Mouse (Mus musculus) kidney, postnatal 10 days (tissue): ENCODE measurements around the gene Dytn.
"Not testable (repeated sequence)": the region's sequence is repeated elsewhere in the genome, so short reads cannot be mapped to it uniquely, and the experiment has no call there.

Source experiments
- DNase-seq: peaks from one replicate; pipeline ENCODE4 v3.0.0; 2021; ENCODE audit warnings: mixed read lengths

The Dytn gene

DNA sequence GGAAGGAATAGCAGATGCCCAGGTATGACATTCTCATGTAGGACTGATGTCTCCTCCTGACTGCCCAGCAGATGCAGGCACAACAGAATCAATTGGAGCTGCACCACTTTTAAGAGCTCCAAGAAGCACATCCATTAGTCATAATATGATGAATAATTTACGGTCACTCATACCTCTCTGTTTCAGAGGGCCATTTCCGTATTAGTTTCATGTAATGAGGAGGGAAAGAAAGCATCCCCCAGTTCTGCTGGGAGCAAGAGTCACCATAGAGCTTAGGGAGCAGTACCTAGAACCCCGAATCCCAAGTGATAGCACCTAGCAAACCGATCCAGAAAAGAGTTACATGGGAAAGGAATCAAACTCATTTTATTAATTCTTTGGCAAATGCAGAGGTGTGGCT, at the start of gene Dytn:
Gene Dytn, minus strand, starts transcription at position 101 of the 400 bp plus-strand sequence.
- DNase-seq: no peak

DNA sequence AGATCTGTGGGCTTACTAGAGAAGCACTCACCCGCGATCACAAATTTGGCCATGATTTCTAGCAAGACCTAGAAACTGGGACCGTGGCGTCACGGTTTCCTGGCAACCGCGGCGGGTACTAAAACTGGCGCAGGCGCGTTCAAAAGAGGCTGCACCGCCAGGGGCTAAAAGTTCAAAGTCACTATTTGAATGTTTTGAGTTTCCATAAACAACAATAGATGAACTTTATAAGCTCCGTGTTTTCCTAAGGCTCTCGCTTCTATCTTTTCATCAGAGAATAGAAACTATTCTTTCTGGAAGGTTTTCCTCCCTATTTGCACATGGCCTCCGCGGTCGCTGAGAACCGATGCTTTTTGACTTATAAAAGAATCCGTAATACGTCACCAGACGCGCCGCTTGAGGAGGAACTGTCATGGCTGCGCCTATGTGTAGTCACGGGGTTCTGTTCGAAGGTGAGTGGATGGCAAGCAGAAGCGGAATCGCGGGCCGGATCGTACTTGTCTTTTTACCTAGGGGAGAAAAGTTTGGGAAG, 43.6 kb upstream of the Dytn start, which contains the start of the genes Mdh1b and Fastkd2:
Gene Mdh1b, minus strand, starts transcription at position 79 of the 532 bp plus-strand sequence.
Gene Fastkd2, plus strand, starts transcription at position 375 of the 532 bp plus-strand sequence.
- DNase-seq: peak; percentile 93

DNA sequence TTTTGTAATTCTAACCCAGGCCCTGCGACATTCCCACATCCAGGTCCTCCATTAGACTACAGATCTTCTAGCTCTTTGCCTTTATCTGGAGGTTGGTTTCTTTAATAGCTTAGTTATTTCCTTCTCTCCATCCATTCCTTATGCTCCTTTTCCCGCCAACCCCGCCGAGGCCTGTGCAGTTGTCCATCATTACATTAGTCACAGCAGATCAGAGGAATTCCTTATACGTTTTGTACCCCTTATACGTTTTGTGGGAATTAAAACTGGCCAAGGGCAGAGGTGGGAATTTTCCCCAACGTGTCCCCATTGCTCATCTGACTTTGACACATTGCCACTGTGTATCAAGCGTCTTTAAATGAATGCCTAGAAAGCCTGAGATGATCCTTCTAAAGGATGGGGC, 43.1 kb upstream of the Dytn start:
- peak; percentile 7 for DNase-seq

DNA sequence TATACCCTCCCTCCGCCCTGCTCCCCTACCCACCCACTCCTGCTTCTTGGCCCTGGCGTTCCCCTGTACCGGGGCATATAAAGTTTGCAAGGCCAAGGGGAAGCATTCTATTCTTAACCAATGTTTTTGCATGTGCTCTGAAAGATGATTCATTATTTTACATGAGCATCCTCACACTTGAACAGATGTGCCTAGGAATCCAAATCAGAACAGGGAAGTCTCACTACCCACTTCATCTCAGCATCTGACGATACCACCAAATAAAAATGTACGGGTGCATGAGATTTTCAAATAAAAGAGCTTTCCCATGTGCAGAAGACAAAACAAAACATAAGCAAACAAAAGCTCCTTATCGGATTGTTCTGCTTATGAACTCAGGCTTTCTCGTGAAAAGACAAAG, 33.4 kb upstream of the Dytn start:
- no peak for DNase-seq

DNA sequence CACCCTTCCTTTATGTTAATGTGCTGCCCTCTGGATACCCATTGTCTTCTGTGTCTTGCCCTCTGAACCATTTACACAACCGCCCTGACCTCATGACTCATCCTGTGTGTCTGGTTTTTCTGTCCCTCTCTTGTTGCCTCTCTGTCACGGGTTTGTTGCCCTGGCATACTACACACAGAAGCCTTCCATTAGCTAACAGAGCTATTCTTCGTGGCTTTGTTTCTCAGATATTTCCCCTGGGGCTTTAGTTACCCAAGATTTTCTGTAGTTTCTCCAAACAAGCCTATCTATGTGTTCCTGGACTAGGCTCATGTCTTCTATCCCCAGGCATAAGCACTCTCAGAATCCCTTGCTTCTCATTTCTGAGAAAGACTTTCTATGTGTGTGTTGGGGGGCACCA, 22.1 kb upstream of the Dytn start:
- DNase-seq: no peak

DNA sequence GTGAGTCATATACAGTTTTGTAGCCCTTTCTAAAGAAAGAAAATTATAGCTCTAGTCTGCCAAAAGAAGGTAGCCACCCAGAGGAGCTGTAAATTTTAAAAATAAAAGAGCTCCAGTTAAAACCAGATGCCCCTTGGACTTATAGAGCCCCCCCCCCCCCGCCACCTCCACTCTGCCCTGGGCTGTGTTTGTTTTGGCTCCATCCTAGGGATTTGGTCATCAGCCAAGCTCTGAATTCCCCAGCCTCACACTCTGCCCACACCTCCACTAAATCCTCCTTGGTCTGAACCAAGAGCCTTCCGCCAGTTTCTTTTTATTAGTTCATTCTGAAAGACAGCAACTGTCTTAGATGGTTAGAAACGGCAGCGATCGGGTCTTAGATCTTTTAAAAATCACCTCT, 19.0 kb upstream of the Dytn start:
- DNase-seq: peak; percentile 32

DNA sequence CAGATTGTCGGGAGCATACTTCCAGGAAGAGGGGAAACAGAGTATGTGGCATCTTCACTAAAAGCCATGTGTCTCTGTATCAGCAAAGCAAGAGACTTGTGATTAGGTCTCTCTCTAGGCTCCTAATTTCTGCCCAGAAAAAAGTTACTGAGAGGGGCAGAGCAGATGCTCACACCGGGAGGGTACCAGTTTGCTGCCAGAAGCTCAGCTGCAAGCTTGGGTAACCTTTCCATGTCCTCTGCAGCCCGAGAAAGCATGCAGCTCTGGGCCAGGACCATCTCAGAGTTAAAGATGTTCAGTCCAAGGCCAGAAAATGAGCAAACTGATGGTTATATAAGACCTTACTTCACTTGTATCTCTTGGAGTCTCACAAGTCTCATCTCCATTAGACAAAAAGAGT, 10.1 kb upstream of the Dytn start:
- no peak for DNase-seq

DNA sequence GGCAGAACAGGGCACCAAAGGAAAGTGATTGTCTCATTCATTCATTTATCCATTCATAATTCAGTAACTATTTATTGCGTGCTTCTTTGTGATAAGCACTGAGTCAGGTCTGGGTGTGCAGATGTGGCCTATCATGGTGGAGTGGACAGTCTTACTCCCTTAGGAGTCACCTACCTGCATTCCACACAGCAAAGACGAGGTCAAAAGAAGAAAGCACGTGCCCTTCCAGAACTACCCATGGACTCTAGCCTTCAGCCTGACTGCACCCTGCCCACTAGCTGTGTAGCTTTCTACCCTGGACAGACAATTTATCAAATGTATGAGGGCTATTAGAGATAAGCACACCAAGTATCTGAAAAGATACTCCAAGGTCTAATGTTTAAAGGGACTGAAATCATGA, 10.8 kb downstream of the Dytn start:
- no peak for DNase-seq

DNA sequence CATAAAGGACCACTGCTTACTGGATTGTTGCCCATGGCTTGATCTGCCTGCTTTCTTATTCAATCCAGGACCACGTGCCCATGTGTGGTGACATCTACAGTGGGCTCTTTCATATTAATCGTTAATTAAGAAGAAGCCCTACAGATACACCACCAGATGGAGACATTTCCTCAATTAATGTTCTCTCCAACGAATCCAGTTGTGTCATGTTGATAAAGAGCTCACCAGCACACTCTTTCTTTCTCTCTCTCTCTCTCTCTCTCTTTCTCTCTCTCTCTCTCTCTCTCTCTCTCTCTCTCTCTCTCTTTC, 17.9 kb downstream of the Dytn start:
- peak; percentile 10 for DNase-seq

DNA sequence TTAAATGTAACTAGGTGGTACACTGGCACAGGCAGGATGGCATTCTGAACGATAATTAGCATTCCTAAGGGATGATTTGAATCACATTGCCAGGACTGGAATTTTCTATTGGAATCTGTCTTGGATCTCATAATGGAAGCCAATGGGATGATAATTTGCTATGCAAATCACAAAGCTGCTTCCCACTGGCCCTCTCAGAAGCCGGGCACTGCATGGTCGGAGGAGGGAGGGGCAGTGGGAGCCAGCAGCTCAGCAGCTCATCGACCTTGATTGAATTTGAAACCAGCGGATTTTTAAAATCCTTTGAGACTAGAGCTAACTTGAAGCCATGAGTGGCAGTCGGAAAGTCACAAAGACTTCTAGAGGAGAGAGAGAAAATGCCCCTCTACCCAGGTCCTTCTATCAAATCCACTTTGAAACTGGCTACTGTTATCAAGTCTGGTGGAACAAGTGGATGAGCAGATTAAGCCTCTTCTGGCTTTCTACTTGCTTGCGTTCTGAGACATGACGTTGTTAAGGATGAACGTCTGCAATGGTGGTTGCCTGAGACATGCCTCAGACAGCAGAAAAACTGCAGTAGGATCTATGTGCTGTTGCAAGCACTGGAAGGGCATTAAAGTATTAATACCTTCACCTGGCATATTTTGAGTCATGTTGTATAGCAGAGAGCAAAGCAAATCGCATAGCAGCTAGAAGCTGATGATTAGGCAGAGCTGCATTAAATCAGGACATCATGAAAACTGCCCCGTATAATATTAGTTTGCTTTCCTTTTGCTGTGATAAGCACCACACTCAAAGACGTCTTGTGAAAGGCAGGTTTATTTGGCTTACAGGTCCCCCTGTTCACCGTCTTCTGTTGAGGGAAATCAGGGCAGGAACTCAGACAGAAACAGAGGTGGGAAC, 18.5 kb downstream of the Dytn start:
- no peak for DNase-seq

DNA sequence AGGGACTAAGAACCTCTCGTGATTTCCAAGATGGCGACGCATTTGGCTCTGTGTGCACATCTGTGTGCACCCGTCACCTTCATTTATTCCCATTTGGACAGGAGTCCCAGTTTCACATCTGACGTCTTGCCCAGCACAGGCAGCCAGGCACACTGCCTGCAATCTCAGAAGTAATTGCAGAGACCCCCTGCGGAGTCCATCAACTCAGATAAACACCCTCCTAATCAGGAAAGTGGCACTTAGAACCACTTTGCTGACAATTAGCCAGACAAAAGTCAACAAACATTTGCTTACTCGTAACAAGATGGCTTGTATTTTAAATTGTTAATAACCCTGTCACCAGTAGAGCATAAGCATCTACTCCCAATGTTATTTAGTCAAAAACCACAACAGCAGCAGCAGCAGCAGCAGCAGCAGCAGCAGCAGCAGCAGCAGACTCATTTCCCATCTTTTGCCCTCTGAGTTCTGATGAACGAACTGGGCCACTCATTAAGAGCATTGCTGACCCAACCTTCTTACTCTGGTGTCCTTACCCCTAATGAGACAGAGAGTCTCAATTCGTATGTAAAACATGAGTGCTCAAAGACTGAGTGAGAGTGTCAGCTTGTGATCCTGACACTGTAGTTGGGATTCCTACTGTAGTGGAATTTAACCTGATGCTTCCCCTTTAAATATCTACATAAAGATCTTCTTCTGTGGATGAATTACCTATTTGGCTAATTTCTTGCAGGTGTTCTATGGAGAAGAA, 19.4 kb downstream of the Dytn start:
- DNase-seq: no peak

DNA sequence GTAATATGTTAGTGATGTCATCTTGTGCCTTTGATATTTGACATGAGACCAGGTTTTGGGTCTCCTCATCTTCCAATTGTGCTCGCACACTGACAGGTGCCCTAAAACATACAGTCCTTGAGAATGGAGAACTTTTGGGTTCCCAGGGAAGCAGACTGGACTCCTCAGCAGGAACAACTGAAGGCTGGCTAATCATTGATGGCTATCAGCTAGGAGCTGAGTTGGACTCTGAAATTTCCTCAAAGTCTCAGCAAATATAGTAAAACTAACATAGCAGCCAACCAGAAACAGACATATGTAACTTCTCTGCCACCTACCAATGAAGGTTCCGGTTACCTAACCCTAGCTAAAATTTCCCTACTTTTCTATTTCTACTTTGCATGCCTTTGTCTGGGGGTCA, 20.6 kb downstream of the Dytn start:
- no peak for DNase-seq

DNA sequence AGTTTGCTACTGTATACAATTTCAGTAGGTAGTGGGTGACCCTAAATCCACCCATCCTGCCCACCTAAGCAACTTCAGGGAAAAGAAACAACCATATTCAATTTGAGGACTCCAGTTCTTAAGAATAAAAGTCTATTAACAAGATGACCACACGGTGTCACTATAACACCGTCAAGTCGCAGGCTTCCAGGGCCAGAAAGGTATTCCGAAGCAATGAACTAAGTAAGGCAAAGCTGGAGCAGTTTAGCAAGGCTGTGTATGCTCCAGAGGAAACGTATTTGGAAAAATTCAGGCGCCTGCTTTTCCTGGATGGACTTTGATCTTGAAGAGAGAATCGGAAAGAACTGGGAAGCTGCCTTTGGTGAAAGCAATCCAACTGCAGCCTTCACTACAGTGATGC, 27.1 kb downstream of the Dytn start:
- DNase-seq: peak; percentile 42

DNA sequence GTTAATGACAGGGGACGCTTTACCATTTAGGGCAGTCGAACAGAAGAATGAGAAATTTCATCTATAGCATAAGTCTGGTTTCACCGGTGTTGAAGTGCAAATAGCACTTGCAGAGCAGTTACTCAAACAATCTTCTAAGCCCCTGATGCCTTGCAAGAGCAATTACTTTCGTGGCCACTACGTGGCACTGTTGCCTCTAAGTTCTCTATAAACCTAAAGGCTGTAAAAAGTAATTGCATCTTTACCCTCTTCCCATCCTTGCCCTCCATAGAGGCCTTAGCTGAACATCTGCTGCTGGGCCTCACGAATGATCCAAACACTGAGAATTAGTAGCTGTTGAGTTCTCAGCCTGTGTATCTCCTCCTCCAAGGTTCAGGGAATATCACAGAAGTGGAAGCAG, 28.7 kb downstream of the Dytn start:
- DNase-seq: peak; percentile 79

DNA sequence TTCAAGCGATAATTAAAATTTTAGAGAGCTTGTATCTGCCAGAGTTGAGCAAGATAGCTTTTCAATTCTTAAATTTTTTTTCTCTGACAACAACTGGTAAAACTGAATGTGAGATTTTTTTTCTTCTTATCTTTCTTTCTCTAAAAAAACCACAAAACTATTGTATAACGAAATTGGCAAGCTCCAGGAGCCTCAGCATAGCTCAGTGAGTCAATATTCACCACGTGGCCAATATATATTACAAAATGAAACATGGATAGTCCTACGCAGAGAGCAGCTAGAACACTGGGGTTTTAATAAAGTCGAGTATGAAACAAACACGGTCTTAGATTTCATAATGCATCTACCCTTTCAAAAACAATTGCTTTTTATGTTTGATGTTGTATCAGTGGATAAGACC, 46.8 kb downstream of the Dytn start:
- no peak for DNase-seq

DNA sequence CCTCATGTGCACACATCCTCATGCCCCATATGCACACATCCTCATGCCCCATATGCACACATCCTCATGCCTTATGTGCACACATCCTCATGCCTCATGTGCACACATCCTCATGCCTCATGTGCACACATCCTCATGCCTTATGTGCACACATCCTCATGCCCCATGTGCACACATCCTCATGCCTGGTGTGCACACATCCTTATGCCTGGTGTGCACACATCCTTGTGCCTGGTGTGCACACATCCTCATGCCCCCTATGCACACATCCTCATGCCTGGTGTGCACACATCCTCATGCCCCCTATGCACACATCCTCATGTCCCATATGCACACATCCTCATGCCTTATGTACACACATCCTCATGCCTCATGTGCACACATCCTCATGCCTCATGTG, 56.3 kb downstream of the Dytn start:
- DNase-seq: not testable (repeated sequence)

DNA sequence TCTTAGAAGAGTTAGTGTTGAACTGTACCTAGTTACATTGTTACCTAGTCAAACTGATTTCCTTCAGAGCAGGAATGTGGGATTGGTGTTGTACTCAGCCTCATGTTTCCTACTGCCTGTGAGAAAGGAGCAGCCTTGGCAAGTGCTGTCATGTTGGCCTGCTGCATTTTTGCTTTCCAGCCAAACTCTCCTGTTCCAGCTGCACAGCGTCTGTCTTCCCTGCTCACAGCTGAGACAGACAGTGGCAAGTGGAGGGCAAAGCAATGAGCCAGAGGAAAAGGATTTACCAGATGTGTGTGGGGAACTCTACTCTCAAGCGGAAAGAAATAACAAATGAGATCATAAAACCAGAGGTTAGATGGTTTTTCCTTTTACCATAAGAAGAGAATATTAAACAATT, 58.5 kb downstream of the Dytn start:
- DNase-seq: no peak

DNA sequence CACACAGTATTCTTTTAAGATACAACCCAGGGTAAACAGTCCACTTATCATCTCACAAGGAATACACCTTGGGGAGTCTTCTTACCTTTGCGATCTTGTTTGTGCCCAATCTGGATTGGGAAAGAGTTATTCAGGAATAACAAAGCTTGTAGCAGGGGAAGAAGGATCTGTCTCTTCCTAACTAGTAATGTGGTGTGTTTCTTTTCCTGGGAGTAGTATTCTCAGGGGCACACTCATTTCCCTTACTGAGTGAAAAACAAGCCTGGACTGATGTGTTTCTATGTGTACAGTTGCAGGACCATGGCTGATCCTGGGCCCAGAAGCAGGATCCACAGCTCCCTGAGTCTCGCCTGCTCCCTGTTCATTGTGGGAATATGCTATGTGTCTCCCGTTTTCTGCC, 71.1 kb downstream of the Dytn start, which contains the start of gene Gm39653:
Gene Gm39653, plus strand, starts transcription at position 301 of the 400 bp plus-strand sequence.
- no peak for DNase-seq

DNA sequence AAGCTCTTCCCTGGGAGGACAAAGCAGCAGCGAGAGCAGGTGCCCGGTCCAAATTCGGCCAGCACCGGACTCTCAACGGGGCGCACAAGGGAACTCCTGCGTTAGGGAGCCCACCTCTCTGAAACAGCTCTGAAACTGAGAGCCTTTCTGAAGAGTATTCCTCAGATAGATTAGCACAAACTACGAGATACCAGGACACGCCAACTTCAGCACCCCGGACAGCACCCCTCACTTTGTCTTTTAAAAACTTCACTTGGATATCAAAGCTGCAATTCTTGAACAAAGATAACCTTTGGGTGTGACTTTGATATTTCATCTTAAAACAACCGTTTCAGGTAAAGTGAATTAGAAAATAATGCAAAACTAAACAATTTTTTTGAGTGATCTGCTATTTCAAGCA, 72.1 kb downstream of the Dytn start:
- peak; percentile 81 for DNase-seq

DNA sequence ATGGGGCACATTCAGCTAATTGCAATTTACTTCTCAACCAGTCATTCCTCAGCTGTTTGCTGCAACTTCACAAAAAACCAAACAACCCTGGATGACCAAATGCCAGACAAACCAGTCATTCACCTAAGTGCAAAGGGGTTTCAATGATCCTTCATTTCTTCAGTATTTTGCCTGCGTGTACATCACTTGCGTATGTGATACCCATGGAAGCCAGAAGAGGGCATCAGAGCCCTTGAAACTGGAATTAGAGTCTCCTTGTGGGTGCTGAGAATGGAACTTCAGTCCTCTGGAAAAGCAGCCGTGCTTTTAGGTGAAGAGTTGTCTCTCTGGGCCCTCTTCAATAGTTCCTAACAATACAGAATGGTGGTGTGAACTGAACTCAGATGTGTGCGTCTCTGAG, 77.1 kb downstream of the Dytn start:
- no peak for DNase-seq

DNA sequence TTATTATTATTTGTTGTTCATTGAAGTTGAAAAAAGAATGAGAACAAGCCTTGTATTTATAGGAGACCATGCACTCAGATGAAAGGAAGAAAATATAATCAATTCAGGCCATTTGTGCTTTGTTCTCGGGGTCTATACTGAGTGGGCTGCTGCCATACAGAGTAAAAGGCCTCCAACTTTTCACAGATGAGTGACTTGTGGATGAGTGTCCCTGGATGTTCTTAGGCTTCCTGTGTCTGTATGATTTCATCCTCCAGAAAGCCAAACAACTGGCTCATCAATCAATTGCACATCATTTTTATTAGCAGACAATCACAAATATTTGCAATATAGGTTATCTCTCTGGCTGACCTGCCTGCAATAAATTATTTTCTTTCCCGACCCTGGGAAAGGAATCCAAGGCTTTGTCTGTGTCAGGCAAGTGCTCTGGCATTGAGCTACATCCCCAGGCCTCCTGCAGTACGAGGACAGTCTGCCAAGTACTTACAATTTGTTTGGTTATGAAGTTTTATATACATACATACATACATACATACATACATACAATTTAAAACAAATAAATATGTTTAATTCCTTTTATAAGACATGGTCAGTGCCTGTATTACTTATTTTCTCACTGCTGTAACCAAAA, 82.7 kb downstream of the Dytn start:
- no peak for DNase-seq

DNA sequence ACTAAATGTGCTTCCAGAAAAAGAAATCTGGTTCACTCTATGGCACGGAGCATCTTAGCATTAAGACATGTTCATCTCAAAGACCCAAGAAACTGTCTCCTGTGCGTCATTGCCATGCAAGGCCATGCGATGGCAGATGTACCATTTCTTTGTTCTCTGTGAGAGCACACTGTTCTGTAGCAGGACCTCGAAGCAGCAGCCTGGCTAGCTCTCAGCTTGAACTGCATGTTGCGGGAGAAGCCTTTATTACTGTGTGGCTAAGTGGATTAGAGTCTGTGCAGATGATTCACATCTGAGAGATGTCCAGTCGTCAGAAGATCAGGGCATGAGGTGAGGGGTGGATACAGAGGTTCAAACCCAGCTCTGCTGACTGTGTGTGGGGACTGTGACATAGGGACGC, 99.9 kb downstream of the Dytn start:
- DNase-seq: no peak

DNA sequence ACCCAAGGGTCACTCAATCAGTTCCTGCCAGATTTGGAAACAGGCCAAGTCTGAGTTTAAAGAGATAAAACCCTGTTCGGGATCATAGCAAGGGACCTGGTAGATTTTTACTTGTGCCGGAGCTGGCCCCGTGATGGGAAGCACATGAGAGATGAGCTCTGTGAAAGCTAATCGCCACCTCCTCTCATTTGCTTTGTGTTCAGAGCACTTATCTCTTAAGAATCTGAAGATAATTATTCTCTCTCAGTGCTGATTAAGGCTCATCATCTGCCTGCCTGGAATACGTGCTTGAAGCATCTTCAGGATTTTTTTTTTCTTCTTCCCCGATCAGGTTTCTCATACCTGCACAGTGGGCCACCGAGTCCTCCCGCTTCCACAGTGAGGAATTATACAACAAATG, 107.6 kb downstream of the Dytn start:
- DNase-seq: no peak
